Mouse (Mus musculus) MEL (cell line): ENCODE measurements at regions not wholly inside any gene's neighbourhood (a gene's known extent, or its start where the extent isn't known, plus 50 kb on each side); places are given as distances from the start of the nearest gene placed in this dataset.

ENCODE experiments used
- DNase-seq: peaks from one replicate; pipeline ENCODE4 v3.0.0; 2011; ENCODE audit warnings: low read depth, low spot score
- H3K27ac ChIP-seq: 2 replicates; pipeline ENCODE4 v1.5.1; 2012; ENCODE audit warnings: low read depth, mild to moderate bottlenecking, control low read depth, low read length, moderate library complexity; ENCODE audit not compliant: control insufficient read depth
- H3K27me3 ChIP-seq, 2 experiments: fragments of 150-350 bp in 1 of 2; sonication (generic) in 1 of 2; 2 replicates each; pipeline ENCODE4 v1.6.1; 2012; ENCODE audit warnings: low read length in 2 of 2, mild to moderate bottlenecking in 2 of 2, improper control_type of control experiment in 1 of 2, moderate library complexity in 1 of 2; ENCODE audit not compliant: insufficient read depth in 2 of 2, control insufficient read depth in 1 of 2
- H3K36me3 ChIP-seq, 2 experiments: 2 replicates each; pipeline ENCODE4 v1.6.1; 2012 to 2014; ENCODE audit warnings: low read length in 2 of 2, improper control_type of control experiment in 1 of 2, inconsistent platforms in 1 of 2, mild to moderate bottlenecking in 1 of 2; ENCODE audit not compliant: insufficient read depth in 2 of 2, control insufficient read depth in 1 of 2
- H3K4me1 ChIP-seq, 2 experiments: fragments of 150-350 bp in 1 of 2; sonication (generic) in 1 of 2; 2 replicates each; pipeline ENCODE4 v1.6.1; 2012; ENCODE audit warnings: low read length in 2 of 2, improper control_type of control experiment in 1 of 2, mild to moderate bottlenecking in 1 of 2; ENCODE audit not compliant: insufficient read depth in 2 of 2, control insufficient read depth in 1 of 2
- H3K4me3 ChIP-seq, 2 experiments: fragments of 150-350 bp in 1 of 2; sonication (generic) in 1 of 2; 2 replicates each; pipeline ENCODE4 v1.5.1; 2012; ENCODE audit warnings: low read depth in 2 of 2, low read length in 2 of 2, mild to moderate bottlenecking in 2 of 2, moderate library complexity in 2 of 2, control low read depth in 1 of 2, improper control_type of control experiment in 1 of 2; ENCODE audit not compliant: control insufficient read depth in 1 of 2, insufficient read depth in 1 of 2
- H3K79me2 ChIP-seq: 2 replicates; pipeline ENCODE4 v1.6.1; 2012; ENCODE audit warnings: mild to moderate bottlenecking, low read length, moderate library complexity; ENCODE audit not compliant: control insufficient read depth, poor library complexity, insufficient read depth
- H3K9ac ChIP-seq: 2 replicates; pipeline ENCODE4 v1.6.1; 2012; ENCODE audit warnings: low read depth, mild to moderate bottlenecking, control low read depth, low read length, moderate library complexity; ENCODE audit not compliant: control insufficient read depth, poor library complexity, severe bottlenecking
- H3K9me3 ChIP-seq: fragments of 150-350 bp; sonication (generic); replicated peaks from 2 replicates; pipeline ENCODE4 v1.6.1; 2012; ENCODE audit warnings: mild to moderate bottlenecking, low read length, improper control_type of control experiment, moderate library complexity; ENCODE audit not compliant: insufficient read depth
- BHLHE40 ChIP-seq: IDR thresholded peaks from 2 replicates; pipeline ENCODE4 v1.6.1; 2012; ENCODE audit warnings: low read depth, mild to moderate bottlenecking, inconsistent platforms, low read length, improper control_type of control experiment, borderline replicate concordance
- CHD2 ChIP-seq: IDR thresholded peaks from 2 replicates; pipeline ENCODE4 v1.6.1; 2011; ENCODE audit warnings: low read length, improper control_type of control experiment
- E2F4 ChIP-seq: IDR thresholded peaks from 2 replicates; pipeline ENCODE4 v1.6.1; 2011; ENCODE audit warnings: low read depth, low read length, improper control_type of control experiment, borderline replicate concordance
- GABPA ChIP-seq: IDR thresholded peaks from 2 replicates; pipeline ENCODE4 v1.6.1; 2012; ENCODE audit warnings: low read depth, mild to moderate bottlenecking, inconsistent platforms, low read length, improper control_type of control experiment, moderate library complexity
- KAT2A ChIP-seq: conservative IDR thresholded peaks from 2 replicates; pipeline ENCODE4 v1.6.1; 2012; ENCODE audit warnings: low read depth, low read length, improper control_type of control experiment, inconsistent platforms
- MAFK ChIP-seq: IDR thresholded peaks from 2 replicates; pipeline ENCODE4 v1.6.1; 2011; ENCODE audit warnings: low read depth, mild to moderate bottlenecking, low read length, improper control_type of control experiment, borderline replicate concordance
- MEF2A ChIP-seq: IDR thresholded peaks from 2 replicates; pipeline ENCODE4 v1.6.1; 2014; ENCODE audit warnings: low read depth, mild to moderate bottlenecking, inconsistent platforms, low read length, improper control_type of control experiment; ENCODE audit not compliant: poor library complexity, insufficient replicate concordance, severe bottlenecking; ENCODE audit errors: extremely low read depth
- MYC ChIP-seq: IDR thresholded peaks from 2 replicates; pipeline ENCODE4 v1.6.1; 2011; ENCODE audit warnings: low read depth, mild to moderate bottlenecking, low read length, improper control_type of control experiment, moderate library complexity
- POLR2AphosphoS5 ChIP-seq: IDR thresholded peaks from 2 replicates; pipeline ENCODE4 v1.6.1; 2012; ENCODE audit warnings: low read depth, borderline replicate concordance, mild to moderate bottlenecking, inconsistent platforms, low read length, moderate library complexity, mixed read lengths
- TAL1 ChIP-seq: IDR thresholded peaks from 2 replicates; pipeline ENCODE4 v1.6.1; 2012; ENCODE audit warnings: mild to moderate bottlenecking, inconsistent platforms, low read length, moderate library complexity, mixed read lengths
- TBP ChIP-seq: IDR thresholded peaks from 2 replicates; pipeline ENCODE4 v1.8.0; 2011; ENCODE audit warnings: low read depth, low read length, improper control_type of control experiment
- ZNF384 ChIP-seq: IDR thresholded peaks from 2 replicates; pipeline ENCODE4 v1.6.1; 2012; ENCODE audit warnings: low read depth, mild to moderate bottlenecking, inconsistent platforms, low read length, improper control_type of control experiment

DNA sequence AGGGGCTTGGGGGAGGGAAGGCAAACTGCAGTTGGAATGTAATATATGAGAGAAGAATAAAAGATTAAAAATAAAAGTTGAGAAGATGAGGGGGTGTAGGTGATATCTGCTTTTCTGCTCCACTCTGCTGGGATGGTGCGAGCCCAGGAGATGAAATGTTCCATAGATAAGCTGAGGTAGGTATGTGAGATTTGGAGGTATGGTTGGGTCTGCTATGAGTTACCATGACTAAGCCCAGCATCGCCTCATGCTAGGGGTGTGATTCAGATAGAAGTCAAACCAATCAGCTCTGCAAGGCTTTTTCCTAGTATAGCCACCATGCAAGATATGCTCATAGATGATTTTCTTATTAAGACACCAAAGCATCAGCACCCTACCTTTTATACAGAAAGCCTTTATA, 312.3 kb downstream of the Nucb2 start:
- H3K27me3 ChIP-seq: no peaks in the 10 kb centered on the region
- H3K9ac ChIP-seq: no peak overlapping the region
- no peak overlapping the region for H3K27ac ChIP-seq
- TF ChIP-seq ZNF384 (no peak), MEF2A (no peak), CHD2 (no peak), GABPA (no peak)
- TF ChIP-seq, all 39 proteins: peak for 0
- no peak for DNase-seq
- Histone ChIP-seq H3K9me3 (no peaks in the 10 kb centered on the region), H3K36me3 (no peaks in the 10 kb centered on the region), H3K79me2 (no peaks in the 10 kb centered on the region), H3K4me1 (no peaks in the 10 kb centered on the region), H3K4me3 (no peak overlapping the region)

DNA sequence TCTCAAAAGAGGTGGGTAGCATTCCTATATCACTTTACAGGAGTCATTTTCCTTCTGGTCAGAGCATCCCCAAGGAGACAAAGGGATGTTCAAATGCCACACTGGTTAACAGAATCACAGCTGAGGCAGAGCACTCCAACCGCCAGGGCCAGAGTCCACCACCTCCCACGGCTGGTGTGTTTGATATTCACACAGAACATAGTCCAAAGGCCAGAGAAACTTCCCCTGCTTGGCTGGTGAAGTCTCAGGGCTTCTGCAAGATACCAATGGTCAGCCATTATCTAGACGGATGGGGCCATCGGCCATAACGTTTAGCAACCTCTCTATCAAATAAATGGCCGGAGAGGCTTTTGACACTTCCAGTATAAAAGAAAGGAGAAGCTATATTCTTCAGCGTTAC, 313.8 kb downstream of the Nucb2 start:
- Histone ChIP-seq H3K4me3 (no peak overlapping the region), H3K36me3 (no peaks in the 10 kb centered on the region), H3K27me3 (no peaks in the 10 kb centered on the region), H3K27ac (no peak overlapping the region), H3K9me3 (no peaks in the 10 kb centered on the region), H3K4me1 (no peaks in the 10 kb centered on the region), H3K9ac (no peak overlapping the region), H3K79me2 (no peaks in the 10 kb centered on the region)
- DNase-seq: no peak
- TF ChIP-seq TBP (no peak), KAT2A (no peak)

DNA sequence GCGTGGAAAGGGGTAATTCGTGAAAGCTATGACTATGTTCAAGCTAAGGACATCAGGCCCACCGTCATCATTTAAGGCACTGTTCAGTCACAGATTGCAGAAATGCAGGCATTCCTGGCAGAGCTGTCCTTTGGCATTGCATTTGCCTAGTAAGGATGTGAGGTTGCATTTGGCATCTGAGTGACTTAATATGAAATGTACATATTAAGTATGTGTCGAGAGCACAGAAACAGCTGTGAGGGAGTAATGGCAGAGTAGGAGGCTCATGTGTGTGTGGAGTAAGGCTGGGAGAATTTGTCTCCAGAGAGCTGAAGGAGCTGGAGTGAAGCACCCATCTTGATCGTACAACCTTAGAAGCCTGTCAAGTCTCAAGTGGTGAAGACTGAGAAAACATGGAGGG, 316.4 kb downstream of the Nucb2 start:
- Histone ChIP-seq H3K27ac (no peak overlapping the region), H3K27me3 (no peaks in the 10 kb centered on the region)
- no peak for DNase-seq
- no peak for TF ChIP-seq E2F4
- TF ChIP-seq TAL1: no peak
- no peak for TF ChIP-seq POLR2AphosphoS5
- TF ChIP-seq MAFK: no peak
- no peak for TF ChIP-seq MYC
- TF ChIP-seq BHLHE40: no peak
- TF ChIP-seq, all 39 proteins: peak for 0
- Histone ChIP-seq H3K36me3 (no peaks in the 10 kb centered on the region), H3K4me1 (no peaks in the 10 kb centered on the region), H3K79me2 (no peaks in the 10 kb centered on the region), H3K9me3 (no peaks in the 10 kb centered on the region), H3K4me3 (no peak overlapping the region), H3K9ac (no peak overlapping the region)
